Mouse (Mus musculus) erythroblast, embryonic 14.5 days (primary cell): ENCODE results near the gene Ntn3.

ENCODE experiments used
- GATA1 ChIP-seq: IDR thresholded peaks from 2 replicates; pipeline ENCODE4 v1.6.1; 2012; ENCODE audit warnings: low read length, inconsistent platforms, mixed read lengths
- TAL1 ChIP-seq: IDR thresholded peaks from 3 replicates; pipeline ENCODE4 v1.6.1; 2012; ENCODE audit warnings: low read length, inconsistent platforms, mixed read lengths

DNA sequence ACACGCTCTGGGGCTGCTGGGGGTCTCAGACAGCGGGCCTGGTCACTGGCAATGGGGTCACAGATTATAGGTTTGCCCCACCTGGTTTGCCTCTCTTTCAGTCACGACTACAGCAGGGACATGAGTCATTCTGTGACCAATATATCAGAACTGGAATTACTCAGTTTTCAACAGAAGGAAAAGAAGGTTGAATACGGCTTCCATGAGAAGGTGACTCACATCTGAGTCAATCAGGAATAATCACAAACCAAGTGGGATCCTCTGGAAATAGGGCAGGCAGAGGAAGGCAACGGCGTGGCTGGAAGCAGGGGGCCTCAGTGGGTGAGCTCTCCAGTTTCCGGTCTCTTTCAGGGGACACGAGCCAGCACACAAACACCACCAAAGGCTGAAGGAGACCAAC, 34.7 kb upstream of the Ntn3 start:
- no peak for TF ChIP-seq TAL1
- TF ChIP-seq GATA1 = no peak
